Mouse (Mus musculus) E14TG2a.4 (cell line): ENCODE measurements at regions not wholly inside any gene's neighbourhood (a gene's known extent, or its start where the extent isn't known, plus 50 kb on each side); places are given as distances from the start of the nearest gene placed in this dataset.

Experiments
- CTCF ChIP-seq: conservative IDR thresholded peaks from 2 replicates; pipeline ENCODE4 v1.5.1; 2014; ENCODE audit warnings: low read length
- POU5F1 ChIP-seq: IDR thresholded peaks from 2 replicates; pipeline ENCODE4 v1.6.1; 2014; ENCODE audit warnings: low read length, borderline replicate concordance

DNA sequence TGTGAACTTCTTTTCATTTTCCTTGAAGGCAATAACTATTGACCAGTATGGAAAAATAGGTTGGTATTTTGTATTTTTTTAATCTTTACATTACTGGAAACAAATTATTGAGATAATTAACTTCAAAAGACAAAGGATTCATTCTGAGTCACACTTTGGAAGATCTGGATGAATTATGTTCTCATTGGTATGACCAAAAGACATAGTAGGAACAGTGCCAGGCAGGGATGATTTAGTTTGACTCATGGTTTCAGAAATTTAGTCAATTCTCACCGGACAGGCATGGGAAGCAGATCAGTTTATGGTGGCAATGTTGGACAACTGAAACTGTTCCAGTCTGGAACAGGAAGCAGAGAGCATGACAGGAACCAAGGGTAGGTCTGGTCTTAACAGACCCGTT, 416.6 kb downstream of the Gria2 start:
- TF ChIP-seq CTCF (no peak), POU5F1 (no peak)
